Mouse (Mus musculus): ENCODE results near the gene Plet1.
A peak's percentile ranks its signal among the peaks of the same experiment; 100 is the strongest.

The Plet1 gene

DNA sequence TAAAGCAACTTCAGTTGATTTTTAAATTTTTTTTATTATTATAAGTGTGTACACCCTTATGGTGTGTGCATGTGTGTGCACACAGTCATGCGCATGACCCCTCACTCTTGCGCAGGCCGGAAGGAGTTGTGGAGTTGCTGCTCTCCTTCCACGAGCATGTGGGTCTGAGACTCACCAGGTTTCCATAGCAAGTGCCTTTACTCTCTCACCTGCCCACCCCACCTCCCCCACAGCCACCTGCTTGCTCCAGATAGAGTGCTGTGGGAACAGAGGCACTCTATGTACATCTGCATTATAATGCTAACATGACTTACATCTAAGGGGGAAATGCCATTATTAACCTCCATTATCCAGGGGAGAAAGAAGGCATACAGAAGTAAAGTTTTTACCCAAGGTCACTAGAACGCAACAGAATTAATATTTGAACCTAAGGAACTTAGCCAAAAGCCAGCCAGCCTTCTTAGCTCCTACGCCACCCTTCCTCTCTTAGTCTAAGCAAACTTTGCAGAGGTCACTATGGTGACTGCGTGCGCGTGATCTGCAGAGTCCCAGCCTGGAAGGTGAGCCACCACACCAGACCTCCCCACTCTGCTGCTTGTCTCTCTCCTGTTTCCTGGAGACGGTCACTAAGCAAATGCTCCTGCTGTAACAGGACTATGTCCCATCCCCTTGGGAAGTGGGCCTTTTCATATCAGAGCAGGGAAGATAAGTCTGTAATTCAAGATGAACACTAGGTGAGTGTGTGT lies 1.3 kb downstream of the Plet1 start:
- no peak for DNase-seq (ENCODE audit: low spot score)

DNA sequence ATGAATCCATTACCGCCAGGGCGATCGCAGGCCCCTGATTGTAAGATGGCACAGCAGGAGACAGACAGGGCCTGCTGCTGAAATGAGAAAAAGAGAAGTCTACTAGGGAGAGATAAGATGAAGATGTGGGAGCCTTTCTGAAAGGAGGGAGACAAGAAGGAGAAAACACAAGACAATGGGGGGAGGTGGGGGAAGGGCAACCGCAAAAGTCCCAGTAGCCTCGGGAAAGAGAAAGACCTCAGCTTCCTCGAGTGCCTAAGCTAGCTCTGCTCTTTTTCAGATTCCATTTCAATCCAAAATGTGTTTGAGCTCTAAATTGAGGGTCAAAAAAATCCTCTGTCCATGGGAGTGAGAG lies 1.8 kb downstream of the Plet1 start:
- DNase-seq (ENCODE audit: low spot score), result no peak

DNA sequence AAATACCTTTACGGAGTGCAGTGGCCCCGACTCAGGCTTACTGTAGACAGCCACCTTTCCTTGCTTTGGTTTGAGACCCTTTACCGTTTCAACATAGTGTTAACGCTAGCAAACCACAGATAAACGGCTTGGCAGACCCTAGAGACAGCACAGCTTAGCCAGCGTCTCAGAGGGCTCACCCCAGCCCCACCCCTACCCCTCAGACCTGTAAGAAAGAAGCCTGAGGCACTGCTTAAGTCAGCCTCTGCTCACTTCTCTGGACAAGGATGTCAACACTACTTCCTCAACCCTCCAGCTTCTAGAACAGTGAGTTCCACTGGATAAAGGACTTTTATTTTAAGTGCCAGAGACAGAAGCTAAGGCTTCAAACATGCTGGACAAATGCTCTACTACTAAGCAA lies 2.2 kb downstream of the Plet1 start:
- DNase-seq (ENCODE audit: low spot score), result no peak

DNA sequence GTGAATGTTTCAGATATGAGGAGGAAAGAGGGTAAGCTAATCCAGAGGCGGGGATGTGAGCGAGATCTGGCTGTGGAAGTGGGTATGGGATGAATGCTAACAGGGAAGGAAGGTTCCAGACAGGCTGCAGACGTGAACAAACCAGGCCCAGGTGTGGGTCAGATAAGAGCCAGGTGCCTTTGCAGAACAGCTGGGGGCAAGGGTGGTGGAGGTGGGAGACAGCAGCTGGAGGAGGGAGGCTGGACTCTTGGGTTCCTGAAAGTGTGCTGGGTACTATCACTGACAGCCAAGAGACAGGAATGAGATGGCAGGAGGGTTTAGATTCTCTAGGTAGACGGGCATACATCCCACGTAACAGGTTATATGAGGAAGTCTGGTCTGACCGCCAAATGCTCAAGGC lies 2.8 kb downstream of the Plet1 start:
- DNase-seq (ENCODE audit: low spot score), result no peak

DNA sequence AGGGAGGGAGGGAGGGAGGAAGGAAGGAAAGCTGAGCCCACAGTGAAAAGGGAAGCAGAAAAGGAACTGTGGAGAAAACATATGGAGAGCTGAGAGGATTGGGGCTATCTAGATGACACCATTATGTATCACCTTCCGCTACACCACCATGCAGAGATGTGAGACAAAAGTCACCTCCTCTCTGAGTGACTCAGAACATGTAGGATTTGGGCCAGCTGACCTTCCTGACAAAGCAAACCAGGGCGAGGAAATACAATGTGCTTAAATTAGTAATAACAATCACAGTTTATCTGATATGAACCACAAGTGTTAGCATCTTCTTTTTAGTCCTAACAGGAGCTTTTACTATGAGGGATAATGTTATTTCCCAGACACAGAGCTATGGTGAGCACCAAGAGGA lies 3.2 kb downstream of the Plet1 start:
- DNase-seq (ENCODE audit: low spot score), result no peak

DNA sequence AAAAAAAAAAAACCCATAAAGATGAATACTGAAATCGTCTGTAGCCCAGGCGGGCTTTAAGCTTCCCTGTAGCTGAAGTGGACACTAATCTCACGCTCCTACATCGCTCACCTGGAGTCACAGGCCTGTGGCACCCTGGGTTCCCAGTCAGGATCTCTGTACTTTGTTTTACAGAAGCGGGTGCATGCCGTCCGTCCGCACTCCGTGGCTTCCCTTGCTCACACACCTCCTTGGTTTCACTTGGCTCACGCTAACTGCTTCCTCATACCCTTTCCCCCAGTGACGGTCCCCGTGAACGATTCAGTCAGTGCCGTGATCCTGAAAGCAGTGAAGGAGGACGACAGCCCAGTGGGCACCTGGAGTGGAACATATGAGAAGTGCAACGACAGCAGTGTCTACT lies 4.5 kb downstream of the Plet1 start:
- no peak for DNase-seq (ENCODE audit: low spot score)

DNA sequence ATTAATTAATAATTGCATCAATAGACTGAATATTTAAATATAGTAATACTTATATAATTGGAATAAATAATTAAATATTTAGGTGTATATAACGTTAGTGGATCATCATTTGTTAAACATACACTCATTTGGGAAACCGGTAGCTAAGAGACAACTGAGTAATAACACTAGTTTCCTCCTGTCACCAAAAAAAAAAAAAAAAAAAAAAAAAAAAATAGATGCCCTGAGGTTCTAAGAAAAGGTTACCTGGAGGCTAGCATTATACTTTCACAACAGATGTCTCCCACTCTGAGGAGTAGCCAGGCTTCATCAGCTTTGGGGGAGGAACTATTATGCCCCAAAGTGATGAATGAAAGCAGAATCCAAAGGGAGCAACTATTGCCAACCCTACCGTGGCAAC lies 5.5 kb downstream of the Plet1 start:
- no peak for DNase-seq (ENCODE audit: low spot score)

DNA sequence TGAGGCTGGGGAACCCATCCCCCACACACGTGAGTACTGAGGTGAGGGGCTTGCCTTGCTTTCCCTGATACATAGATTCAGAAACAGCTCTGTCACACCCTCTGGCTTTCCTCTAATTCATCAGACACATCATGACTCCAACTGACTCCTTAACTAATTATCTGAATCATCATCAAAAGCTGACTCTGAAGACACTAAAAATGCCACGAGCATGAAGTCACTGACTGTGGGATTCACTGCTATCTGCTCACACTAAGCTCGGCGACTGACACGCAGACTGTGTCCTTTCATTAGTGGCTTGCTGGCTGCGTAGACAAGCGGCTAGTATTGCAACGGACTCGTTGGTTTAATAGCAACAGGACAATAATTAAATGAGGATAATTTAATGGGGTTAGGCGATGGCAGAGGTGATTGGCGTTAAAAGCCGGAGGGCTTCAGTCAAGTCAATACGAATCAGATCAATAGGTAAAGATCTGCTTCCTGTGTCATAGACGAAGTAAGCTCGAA lies 6.2 kb downstream of the Plet1 start:
- no peak for DNase-seq (ENCODE audit: low spot score)

DNA sequence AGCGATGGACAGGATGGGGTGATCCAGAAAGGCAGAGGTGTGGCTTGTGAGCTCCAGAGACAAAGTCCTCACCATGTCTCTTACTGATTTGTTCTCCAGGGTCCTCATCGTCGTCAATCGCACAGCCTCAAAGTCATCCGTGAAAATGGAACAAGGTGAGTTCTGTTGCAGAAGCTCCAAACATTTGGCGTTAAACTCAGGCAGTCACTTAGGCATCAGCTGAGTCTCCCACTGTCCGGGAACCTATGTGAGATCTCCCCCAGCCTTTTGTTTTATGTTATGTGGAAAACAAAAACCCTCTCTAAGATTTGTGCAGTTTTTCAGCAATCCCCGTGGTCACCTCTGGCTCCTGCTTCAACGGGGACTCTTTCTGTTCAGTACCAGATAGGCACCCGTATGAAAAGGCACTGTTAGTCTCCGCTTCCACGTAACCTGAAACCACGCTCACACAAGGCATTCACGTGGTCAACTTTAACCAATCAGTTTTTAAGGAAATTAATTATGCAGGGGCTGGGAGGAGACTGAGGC lies 6.7 kb downstream of the Plet1 start:
- no peak for DNase-seq (ENCODE audit: low spot score)

DNA sequence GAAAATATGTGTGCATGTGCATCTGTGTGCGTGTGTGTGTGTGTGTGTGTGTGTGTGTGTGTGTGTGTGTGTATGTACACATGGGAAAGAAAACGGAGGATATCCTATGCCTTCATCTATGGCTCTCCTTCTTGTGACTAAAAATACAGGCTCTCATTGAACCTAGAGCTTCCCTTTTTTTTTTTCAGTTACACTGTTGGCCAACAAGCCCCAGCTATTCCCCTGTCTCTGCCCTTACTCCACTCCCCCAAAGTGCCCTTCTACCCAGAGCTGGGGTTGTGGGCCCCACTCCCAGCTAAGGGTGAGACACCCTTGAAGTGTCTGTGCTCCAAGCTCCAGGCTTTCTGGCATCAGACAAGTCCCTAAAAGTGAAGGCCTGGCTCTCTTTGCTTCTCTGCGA lies 8.6 kb downstream of the Plet1 start:
- DNase-seq (ENCODE audit: low spot score), result no peak

DNA sequence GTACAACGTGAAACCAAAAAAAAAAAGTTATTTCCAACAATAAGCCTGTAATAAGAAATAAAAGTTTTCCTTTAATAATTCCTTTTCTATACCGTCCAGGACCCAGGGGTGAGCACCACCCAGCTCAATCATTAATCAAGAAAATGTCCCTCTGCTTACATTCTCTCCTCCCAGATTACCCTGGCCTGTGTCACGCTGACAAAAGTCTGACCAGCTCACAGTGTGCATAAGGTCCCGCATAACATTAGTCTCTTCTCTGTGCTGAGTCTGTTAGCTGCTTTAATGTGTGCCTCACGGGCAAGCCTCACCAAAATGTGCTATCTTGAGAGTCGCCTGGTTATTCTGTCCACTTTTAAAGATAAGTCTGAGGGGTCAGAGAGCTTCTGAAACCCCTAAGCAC lies 11.1 kb downstream of the Plet1 start:
- no peak for DNase-seq (ENCODE audit: low spot score)

DNA sequence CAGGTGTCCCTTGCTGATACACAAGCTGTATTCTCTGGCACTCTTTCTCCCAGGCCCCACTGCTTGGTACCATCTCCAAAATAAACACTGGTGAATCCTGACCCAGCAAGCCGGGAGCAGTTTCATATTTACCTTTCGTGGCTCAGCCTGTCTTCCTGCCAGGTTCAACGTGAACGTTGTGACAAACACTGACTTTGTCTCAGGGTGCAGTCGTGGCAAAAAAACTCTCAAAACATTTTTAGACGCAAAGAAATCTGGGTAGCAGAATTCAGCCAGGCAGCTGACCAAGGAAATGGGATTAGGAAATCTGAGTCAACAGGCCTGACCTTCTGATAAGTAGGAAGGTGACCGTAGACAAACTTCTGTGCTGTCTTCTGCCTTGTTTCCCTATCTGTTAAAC lies 13.2 kb downstream of the Plet1 start:
- no peak for DNase-seq (ENCODE audit: low spot score)

DNA sequence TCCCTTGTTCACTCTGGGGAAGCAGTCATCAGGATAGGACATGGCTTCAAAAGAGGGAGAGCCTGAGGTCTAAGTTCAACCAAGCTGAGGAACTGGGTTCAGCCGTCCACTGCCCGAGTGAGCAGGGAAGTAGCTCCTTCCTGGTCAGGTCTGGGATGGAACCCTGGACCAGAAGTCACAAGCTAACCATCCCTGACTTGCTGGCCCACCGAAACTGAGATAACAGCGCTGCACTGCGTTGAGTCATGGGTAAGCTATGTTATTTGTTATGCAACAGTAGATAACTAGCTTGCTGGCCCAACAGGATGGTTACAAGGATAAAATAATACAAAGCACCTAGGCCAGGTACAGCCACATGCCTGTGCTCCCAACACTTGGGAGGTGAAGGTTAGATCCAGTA lies 21.1 kb downstream of the Plet1 start:
- DNase-seq (ENCODE audit: low spot score), result no peak

DNA sequence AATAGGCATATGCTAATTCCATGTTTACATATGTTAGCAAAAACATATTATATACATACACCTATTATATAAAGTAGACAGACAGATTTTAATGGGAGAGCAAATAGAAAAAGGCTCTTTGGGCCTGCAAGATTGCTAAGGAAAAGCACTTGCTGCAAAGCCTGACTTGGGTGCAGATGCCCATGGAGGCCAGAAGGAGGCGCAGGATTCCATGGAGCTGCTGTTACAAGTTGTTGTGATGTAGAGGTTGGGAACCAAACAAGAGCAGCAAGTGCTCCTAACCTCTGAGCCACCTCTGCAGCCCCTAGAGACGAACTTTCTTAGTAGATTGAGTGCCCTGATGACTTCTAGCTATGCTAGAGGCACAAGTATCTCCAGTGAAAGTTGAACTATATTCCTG lies 24.5 kb downstream of the Plet1 start:
- DNase-seq (ENCODE audit: low spot score), result no peak

DNA sequence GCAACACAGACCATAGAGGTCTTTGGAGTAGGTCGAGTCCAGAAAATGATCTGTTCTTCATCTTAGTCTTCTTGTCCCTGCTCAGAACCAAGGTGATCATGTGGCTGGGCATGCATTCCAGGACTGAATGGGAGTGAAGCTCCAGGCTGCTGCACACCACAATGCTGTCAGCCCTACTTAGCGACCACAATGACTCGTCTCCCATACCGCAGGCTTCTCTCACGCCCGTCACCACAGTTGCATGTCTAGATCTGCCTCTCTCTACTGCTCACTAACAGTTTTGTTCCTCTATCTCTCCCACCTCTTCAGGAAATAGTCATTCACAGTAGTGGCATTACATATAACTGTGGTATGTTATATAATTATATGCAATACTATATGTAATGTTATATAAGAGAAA lies 26.4 kb downstream of the Plet1 start:
- no peak for DNase-seq (ENCODE audit: low spot score)

DNA sequence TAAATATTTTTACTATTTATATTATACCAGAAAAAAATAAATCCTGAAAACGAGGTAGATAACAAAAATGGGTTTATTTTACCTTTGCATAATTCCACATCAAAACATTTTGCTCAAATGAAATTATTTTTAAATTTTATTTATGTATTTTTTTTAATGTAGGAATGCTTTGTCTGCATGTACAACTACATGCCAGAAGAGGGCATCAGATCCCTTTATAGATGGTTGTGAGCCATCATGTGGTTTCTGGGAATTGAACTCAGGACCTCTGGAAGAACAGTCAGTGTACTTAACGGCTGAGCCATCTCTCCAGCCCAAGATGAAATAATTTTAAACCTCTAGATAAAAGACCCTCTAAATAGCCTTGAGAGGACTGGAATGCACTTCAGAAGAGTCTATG lies 27.2 kb downstream of the Plet1 start:
- no peak for DNase-seq (ENCODE audit: low spot score)

DNA sequence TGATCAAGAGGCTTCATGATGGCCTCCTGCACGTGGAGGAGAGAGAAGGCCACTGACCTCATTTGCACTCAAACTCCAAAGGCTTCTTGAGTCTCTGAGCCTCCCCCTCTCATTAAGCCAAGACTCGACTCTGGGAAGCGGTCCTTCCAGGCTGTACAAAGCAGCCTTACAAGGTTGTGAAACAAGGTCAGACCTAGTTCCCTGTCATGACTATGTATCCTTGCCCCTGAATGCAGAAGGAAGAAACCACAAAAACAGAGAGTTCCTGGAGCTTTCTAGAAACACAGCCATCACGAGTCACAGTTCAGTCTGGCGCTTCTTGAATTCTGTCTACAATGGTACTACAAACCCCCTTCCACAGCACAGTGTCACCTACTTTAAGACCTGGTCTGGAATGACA lies 28.2 kb downstream of the Plet1 start:
- DNase-seq (ENCODE audit: low spot score), result no peak

DNA sequence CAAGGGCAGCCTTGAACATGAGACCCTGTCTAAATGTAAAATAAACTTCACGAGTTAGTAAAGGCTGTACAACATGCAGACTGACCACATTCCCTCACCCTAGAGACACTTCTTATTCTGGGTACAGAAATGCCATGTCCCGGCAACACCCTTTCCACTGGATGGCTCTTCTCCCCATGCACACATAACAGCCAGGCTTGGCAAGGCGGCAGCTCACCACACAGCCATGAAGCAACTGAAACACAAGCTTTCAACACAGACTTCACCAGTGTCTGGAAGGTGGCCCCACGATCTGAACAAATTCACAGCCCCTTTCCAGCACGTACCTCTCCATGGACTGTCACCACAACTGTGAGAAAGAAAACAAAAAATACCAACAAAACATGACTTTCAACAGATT lies 30.6 kb downstream of the Plet1 start:
- no peak for DNase-seq (ENCODE audit: low spot score)

DNA sequence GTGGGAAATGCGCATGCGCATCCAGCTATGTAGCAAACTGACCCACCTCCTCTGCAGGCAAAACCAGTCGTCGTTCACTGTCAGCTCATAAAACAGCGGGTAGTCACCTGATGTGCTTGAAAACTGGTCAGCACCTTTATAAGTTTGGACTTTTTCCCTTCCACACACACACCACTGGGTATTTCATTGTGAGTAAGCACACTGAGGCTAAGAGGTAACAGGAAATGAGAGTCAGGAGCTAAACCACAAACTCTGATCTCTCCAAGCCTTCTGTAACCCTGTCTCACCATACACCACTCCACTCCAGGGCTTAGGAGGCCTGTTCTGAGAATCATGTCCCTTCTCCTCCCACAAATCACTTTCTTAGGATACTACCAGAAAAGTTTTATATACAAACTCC lies 31.3 kb downstream of the Plet1 start:
- DNase-seq (ENCODE audit: low spot score), result no peak

DNA sequence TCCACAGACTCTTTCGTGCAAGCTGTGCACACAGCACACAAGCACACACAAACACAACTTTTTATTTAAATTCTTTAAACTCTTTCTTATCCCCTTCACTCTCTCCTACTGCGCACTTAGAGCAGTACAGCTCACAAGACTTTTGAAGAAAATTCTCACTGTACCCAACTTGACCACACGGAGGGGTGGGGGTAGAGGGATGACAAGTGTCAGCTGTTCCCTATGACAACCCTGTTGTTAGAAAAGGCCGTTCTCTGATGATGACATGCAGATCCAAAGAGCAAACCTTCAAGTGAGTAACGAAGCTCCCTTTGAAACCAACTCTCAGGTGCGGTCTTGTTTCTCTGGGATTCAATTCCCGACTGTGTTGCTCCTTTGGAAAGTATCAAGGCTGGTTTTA lies 33.5 kb downstream of the Plet1 start:
- DNase-seq (ENCODE audit: low spot score), result no peak

DNA sequence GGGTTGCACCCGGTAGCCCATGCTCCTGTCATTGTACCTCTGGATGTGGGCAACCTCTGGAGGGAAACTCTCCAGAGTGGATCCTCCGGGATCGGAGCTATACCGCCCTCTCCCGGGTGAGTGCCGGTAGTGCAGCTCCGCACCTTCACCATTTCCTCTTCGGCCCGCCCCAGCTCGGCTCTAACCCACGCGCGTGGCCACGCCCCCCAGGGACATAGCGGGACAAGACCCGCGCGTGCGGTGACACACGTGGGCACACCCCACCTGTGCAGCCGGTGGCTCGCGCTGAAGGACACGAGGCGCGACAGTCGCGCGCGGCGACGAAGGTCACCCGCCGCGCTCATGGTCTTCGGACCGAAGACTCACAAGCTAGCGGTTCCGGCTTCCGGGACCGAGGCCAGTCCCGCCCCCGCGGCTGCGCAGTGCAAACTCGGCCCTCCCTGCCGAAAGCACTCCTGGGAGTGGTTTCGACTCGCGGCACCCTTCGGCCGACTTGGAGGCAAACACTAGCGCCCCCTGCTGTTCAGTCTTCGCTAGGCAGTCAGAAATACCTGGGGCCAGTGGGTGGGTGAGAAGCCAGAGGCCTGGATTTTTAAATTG lies 34.1 kb downstream of the Plet1 start, which contains the start of gene Pts:
Pts (minus strand) TSS at position 432 of the 600 bp plus-strand sequence.
- DNase-seq (ENCODE audit: low spot score), result peak; percentile 94

DNA sequence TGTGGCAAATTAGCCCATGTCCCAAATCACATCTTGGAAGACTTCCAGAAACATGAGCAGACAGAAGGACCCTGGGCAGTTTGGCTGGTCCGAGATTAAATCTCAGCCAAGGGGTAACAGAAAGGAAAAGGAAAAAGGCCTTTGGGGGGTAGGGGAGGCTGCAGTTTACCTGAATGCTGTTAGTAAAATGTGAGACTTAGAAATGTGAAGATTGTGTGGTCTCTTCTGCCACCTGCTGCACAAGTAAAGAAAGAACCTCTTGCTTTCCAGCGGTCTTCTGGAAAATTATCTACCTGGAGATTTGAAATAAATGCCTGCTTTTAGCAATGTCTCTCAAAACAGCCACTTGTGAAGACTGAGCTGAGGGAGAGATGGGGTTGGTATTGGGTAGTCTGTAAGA lies 36.6 kb downstream of the Plet1 start:
- DNase-seq (ENCODE audit: low spot score), result no peak

DNA sequence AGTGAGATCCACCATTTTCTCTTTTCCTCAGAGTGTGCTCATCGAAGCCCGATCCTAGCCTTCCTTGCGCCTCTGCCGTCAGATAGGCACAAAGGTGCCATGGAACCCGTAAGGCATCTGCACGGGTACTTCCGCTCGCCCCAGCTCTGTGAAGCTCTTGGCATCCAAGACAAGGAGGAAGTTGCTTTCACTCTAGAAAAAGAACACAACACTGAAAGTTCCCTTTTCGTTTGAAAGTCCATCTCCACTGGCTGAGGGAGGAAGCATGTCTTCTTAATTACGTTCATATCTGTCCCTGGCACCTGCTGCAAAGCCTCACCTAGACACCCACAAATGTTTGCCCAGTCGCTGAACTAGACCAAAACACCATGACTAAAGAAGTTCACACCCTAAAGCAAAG lies 39.0 kb downstream of the Plet1 start:
- DNase-seq (ENCODE audit: low spot score), result no peak

DNA sequence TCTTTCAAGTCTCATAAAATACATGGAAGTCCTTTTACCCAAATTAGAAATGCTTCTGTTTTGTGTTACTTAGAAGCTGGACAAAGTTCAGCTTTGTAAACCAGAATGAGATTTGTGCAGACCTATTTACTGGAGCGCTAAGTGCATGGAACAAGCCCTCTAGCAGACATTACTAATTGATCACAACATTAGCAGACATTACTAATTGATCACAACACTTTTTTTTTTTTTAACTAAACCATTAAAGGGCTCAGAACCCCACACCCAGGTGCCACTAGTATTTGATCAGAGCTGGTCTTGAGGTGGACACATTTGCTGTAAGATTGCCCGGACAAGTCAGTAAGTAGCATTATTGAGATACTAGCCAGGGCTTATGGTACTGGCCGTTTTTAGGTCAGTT lies 39.5 kb downstream of the Plet1 start:
- no peak for DNase-seq (ENCODE audit: low spot score)

Data from urinary bladder, postnatal 10 days (tissue).